Mouse (Mus musculus) cerebellum, adult 11-12 months (tissue): ENCODE measurements at regions not wholly inside any gene's neighbourhood (a gene's known extent, or its start where the extent isn't known, plus 50 kb on each side); places are given as distances from the start of the nearest gene placed in this dataset.
"Not testable (repeated sequence)": the region's sequence is repeated elsewhere in the genome, so short reads cannot be mapped to it uniquely, and the experiment has no call there.

ENCODE experiments used
- DNase-seq: peaks from one replicate; pipeline ENCODE4 v3.0.0; 2022

DNA sequence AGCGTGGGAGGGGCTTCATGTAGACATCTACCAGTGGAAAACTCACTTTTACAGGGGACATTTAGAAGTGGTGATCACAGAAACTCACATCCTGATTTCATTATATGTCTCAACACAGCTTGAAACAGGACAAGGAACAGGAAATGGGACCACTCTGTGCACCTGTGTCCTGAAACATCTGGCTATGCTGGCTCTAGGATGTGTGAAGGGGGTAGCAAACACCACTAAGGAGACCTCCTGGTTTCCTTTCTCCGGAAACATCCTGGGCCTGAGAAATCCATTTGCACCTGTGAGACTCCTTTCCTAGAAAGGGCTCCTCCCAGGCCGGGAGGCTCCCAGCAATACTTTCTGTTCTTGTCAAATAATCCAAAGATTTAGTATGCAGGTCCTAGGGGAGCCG, 167.1 kb downstream of the Opa1 start:
- no peak for DNase-seq

DNA sequence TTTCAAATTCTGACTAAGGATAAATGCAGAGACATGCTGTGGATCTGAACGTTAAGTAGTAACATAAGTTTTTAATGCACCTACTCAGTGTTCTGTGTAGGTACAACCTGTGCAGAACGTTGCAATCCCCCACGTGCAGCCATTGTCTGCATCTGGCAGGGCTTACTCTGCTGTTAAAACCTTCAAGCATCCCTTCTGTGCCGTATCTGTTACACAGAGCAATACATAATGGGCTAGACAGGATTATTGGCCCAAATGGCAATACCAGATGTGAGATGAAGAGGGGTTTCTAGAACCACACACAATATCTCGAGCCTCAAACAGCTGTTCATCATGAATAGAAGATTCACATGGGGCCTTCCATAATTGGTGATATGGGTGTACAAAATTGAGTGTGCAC, 170.0 kb downstream of the Opa1 start:
- no peak for DNase-seq

DNA sequence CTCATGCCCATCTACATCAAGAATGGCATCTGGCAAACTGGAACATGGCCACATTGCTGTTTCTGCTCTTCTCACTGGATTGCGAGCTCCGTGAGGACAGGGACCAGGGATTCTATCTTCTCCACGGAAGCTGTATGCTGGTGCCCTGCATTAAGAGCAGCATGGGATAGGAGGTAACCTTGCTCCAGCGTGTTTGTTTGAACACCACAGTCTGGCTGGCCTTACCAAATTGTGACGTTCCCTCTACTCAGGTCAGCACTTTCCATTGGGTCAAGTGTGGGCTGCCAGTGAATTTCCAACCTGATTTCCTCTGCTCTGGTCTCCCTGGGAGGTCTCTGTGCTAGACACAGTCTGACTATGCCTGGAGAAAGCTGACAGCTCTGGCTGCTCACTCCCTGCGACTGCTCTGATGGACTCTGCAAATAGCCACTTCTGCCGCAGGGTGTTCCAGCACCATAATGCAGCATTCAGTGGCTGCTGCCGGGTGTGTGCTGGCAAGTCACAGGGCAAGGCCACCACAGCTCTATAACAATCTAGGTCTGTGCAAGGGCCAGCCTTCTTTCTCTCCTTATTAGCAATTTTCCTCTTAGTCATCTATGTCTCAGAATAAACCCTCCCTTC, 175.6 kb downstream of the Opa1 start:
- no peak for DNase-seq

GRCm38 (mm10) chr16:29758246-29758645, 179.1 kb downstream of the Opa1 start:
- DNase-seq = no peak

GRCm38 (mm10) chr16:29759416-29759815, 180.3 kb downstream of the Opa1 start:
- no peak for DNase-seq

- DNase-seq = no peak
These were observed 181.5 kb downstream of the Opa1 start for GRCm38 (mm10) chr16:29760627-29761026.

GRCm38 (mm10) chr16:29761779-29762277, 182.7 kb downstream of the Opa1 start:
- DNase-seq = no peak

DNA sequence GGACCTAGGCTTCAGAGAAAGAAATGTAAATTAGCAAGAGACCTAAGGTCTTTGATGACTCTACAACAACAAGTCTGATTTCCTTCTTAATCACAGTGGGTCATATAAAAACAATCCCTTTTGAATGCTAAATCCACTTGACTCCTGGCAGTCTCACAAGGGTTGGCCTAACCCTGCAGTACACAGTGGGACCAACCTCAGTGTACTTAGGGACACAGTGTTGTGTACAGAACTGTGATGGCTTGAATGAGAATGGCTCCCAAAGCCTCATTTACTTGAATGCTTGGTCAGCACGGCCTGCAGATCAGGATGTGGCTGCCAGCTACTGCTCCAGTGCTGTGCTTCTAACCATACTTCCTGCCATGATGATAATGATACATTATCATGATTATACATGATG, 185.2 kb downstream of the Opa1 start:
- DNase-seq = no peak

DNA sequence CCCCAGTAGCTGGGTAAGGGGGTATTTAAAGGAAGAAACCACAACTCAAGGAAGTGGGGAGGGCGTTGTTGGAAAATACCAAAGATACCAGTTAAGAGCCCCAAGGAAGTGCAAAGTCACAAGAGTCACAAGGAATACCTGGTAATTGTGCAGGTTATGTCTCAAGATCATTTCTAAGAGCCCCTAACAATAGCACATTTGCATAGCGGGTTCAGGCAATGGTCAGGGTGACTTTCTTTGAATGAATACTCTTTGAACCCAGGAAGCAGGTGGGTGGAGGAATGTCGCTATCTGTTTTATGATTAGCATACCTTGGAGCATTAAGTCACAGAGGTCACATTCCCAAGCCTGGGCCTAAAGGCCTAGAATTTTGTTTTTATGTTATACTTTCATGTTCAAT, 186.7 kb downstream of the Opa1 start:
- not testable (repeated sequence) for DNase-seq

GRCm38 (mm10) chr16:29771320-29771719, 192.2 kb downstream of the Opa1 start:
- DNase-seq = no peak

DNA sequence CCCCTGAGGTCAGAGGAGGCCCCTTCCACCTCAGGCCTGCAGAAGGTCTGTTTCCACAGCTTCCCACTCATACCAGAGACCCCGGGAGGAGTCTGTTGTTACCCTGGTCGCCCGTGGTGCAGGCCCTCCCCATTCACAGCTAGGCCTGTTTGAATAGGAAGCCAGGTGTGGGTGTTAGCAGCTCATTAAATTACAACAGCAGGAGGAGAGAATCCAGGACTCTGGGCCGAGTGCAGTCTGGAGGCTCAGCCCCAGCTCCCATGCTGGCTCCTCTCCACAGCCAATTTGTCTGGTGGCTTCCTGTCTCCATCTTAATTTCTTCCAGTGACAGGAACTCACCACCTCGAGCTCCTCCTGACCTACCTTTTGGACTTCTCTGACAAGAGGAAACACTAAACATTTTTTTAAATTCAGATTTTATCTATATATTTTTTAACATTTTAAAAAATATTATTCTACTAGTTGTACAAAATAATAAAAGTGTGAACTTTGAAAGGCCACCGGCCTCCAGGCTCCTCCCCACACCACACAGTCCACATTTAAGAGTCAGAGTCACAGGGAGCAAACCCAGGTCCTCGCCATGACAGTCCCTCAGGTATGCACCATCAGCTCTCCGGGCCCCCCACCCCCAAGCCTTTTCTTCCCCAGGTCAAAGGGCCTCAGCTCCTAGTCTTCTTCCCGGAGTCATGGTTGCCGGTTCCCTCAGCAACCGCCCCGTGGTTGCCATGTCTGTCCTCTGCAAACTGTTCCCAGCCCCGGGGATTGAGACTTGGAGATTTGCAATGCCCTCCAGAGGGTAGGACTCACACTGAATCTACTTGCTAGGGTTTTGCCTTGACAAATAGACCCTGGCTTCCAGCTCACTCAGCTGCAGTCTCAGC, 192.8 kb downstream of the Opa1 start:
- no peak for DNase-seq

DNA sequence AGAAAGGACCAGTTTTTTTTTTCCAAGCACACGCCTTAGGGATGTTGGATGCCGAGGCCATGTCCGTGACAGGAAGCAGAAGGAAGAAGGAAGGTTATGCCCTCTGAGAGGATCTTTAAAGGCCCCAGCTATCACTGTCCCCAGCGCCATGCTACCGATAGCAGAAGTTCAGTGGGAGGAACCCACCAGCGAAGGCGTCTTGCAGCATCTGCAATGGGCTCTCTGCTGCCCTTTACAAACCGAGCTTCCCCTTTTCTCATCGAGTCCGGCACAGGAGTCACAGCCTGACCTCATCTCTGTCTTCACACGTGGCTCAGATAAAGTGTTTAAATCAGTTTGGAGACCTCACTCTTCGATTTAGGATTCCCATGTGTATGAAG, 193.5 kb downstream of the Opa1 start:
- no peak for DNase-seq

GRCm38 (mm10) chr16:29773056-29773455, 193.9 kb downstream of the Opa1 start:
- peak; percentile 73 for DNase-seq

DNA sequence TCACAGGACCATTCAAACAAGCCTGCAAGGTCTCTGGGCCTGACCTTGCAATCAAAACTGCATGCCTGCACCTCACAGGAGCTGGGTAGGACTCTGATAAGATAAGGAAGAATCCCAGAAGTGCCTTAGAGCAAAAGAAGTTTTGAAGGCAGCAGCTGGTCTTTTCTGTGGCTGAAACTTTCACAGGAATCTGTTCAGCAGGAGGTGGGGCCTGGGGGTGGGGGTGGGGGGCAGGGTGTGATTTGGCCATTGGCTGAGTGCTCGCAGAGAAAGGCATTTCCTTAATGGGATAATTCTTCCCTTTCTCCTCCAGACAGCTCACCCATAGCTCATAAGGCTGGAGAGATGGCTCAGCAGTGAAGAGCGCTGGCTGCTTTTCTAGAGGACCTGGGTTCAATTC, 195.8 kb downstream of the Opa1 start:
- no peak for DNase-seq

- DNase-seq = no peak
These were observed 196.7 kb downstream of the Opa1 start for GRCm38 (mm10) chr16:29775879-29776278.

GRCm38 (mm10) chr16:29782441-29782840, 203.3 kb downstream of the Opa1 start:
- no peak for DNase-seq

- no peak for DNase-seq
These were observed 206.0 kb downstream of the Opa1 start for GRCm38 (mm10) chr16:29785114-29785513.

DNA sequence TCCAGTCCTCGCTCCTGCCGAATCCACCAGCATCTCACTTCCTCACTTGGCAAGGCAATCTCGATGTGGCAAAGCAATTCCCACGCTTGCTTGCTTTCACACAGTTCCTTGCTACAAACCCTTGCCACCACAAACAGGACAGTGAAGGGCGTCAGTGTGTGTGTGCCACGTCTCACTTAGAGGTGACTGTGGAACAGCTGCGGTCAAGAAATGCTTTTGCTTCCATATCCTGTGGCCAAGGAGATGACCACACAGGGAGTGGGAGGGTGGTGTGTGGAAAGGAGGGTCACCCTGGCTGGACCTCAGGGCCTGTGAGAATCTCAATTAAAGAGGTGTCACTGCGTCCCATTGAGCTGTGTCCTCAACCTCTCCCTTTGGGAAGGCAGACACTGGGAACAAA, 207.4 kb downstream of the Opa1 start:
- no peak for DNase-seq

GRCm38 (mm10) chr16:29787633-29788511, 208.7 kb downstream of the Opa1 start:
- DNase-seq = no peak

- no peak for DNase-seq
These were observed 210.9 kb downstream of the Opa1 start for GRCm38 (mm10) chr16:29790064-29790463.

DNA sequence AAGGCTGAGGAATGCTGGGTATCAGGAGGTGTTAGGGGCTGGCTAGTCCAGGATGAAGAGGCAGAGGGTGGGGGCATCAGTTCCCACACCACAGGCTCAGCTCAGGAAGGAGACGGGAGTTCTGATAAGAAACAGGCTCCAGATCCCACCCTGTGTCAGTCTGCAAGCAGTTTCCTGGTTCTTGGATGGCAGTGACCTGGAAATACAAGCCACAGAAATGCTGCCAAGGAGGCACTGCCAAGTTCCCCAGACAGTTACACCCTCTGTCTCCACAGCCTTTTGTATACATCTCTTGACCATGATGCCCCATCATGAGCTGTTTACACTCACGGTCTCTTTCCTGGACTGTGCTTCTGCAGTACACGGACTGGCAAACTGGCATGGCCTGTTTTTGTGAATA, 220.1 kb downstream of the Opa1 start:
- DNase-seq = no peak

DNA sequence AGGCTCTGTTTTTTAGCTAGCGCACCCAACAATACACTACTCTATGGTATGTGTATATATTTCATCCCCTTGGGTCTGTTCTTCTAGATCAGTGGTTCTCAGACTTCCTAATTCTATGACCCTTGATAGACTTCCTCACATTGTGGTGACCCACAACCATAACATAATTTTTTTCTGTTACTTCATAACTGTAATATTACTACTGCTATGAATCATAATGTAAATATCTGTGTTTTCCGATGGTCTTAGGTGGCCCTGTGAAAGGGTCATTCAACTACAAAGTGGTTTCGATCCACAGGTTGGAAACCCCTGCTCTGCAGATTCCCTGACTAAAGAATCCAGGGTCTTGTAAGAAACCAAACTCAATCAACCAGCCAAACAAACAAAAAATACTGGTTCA, 220.8 kb downstream of the Opa1 start:
- DNase-seq = no peak

DNA sequence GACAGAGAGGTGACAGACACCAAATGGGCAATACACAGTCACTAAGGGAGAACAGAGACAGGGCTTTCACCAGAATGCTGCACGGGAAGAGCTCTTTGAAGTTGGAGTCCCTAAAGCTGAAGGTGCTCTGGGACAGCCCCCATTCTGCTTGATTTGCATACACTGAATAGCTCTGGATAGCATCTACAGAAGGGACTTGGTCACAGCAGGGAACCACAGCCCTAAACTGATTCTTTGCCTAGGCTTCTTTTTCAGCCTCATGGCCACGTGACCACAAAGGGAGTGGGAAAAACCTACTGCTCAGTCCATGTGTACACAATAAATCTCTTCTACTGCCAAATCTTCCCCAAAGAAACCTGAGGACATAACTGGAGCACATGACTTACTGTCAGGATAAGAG, 221.3 kb downstream of the Opa1 start:
- DNase-seq = no peak
